Mouse (Mus musculus) CH12.LX (cell line): ENCODE results near the gene Hmox2.
A peak's percentile ranks its signal among the peaks of the same experiment; 100 is the strongest.
"Not testable (repeated sequence)": the region's sequence is repeated elsewhere in the genome, so short reads cannot be mapped to it uniquely, and the experiment has no call there.

Experiments
- CTCF ChIP-seq, 2 experiments: IDR thresholded peaks in 1 of 2; conservative IDR thresholded peaks in 1 of 2; 2 replicates each; pipeline ENCODE4 v1.5.1; 2011 to 2012; ENCODE audit warnings: low read depth in 2 of 2, low read length in 2 of 2, improper control_type of control experiment in 1 of 2, inconsistent platforms in 1 of 2, mild to moderate bottlenecking in 1 of 2, moderate library complexity in 1 of 2
- E2F4 ChIP-seq: IDR thresholded peaks from 2 replicates; pipeline ENCODE4 v1.6.1; 2011; ENCODE audit warnings: low read depth, low read length, improper control_type of control experiment; ENCODE audit not compliant: insufficient replicate concordance
- ELF1 ChIP-seq: IDR thresholded peaks from 2 replicates; pipeline ENCODE4 v1.6.1; 2014; ENCODE audit warnings: low read depth, mild to moderate bottlenecking, inconsistent platforms, low read length, improper control_type of control experiment
- EP300 ChIP-seq: IDR thresholded peaks from 2 replicates; pipeline ENCODE4 v1.6.1; 2011; ENCODE audit warnings: low read length, improper control_type of control experiment
- GABPA ChIP-seq: IDR thresholded peaks from 2 replicates; pipeline ENCODE4 v1.6.1; 2012; ENCODE audit warnings: low read depth, low read length, improper control_type of control experiment, inconsistent platforms; ENCODE audit not compliant: insufficient replicate concordance
- JUND ChIP-seq: conservative IDR thresholded peaks from 2 replicates; pipeline ENCODE4 v1.6.1; 2011; ENCODE audit warnings: low read depth, low read length, improper control_type of control experiment
- KAT2A ChIP-seq: IDR thresholded peaks from 2 replicates; pipeline ENCODE4 v1.6.1; 2012; ENCODE audit warnings: low read length, improper control_type of control experiment, inconsistent platforms; ENCODE audit not compliant: insufficient replicate concordance
- MAZ ChIP-seq: IDR thresholded peaks from 2 replicates; pipeline ENCODE4 v1.6.1; 2012; ENCODE audit warnings: low read depth, mild to moderate bottlenecking, inconsistent platforms, low read length, improper control_type of control experiment, moderate library complexity
- MXI1 ChIP-seq: IDR thresholded peaks from 2 replicates; pipeline ENCODE4 v1.6.1; 2011; ENCODE audit warnings: mild to moderate bottlenecking, low read depth, low read length, improper control_type of control experiment
- NRF1 ChIP-seq: IDR thresholded peaks from 2 replicates; pipeline ENCODE4 v1.6.1; 2014; ENCODE audit warnings: low read depth, mild to moderate bottlenecking, inconsistent platforms, low read length, improper control_type of control experiment, moderate library complexity
- PAX5 ChIP-seq: IDR thresholded peaks from 2 replicates; pipeline ENCODE4 v1.6.1; 2012; ENCODE audit warnings: low read length, inconsistent platforms, mixed read lengths
- POLR2A ChIP-seq: IDR thresholded peaks from 2 replicates; pipeline ENCODE4 v1.6.1; 2011; ENCODE audit warnings: low read depth, mild to moderate bottlenecking, improper control_type of control experiment, low read length
- POLR2AphosphoS2 ChIP-seq: IDR thresholded peaks from 2 replicates; pipeline ENCODE4 v1.6.1; 2011; ENCODE audit warnings: low read depth, low read length, improper control_type of control experiment
- ZMIZ1 ChIP-seq: IDR thresholded peaks from 2 replicates; pipeline ENCODE4 v1.6.1; 2012; ENCODE audit warnings: low read depth, mild to moderate bottlenecking, inconsistent platforms, low read length, improper control_type of control experiment

GRCm38 (mm10) chr16:4680922-4681455 lies 45.2 kb upstream of the Hmox2 start:
- TF ChIP-seq CTCF (conservative IDR thresholded peaks at IDR 0.05 in 1 of 2, IDR thresholded peaks at IDR 0.05 in 1 of 2; ENCODE audit: low read depth in 2 of 2, low read length in 2 of 2); POLR2A; KAT2A; MXI1; ELF1; NRF1; EP300; GABPA; PAX5; JUND; E2F4; POLR2AphosphoS2; MAZ: not testable (repeated sequence)
- TF ChIP-seq ZMIZ1: 0 out of 2 replicates have a peak, but pooled peaks have one; percentile 4
